Mouse (Mus musculus) adrenal gland, postnatal 10 days (tissue): ENCODE measurements around the gene Cpt1a. TPM values are rescaled to one million over a fixed set of nuclear protein-coding genes. Genes with fewer than 3 reads are reported as not detected.

Experiments
- DNase-seq: peaks from one replicate; pipeline ENCODE4 v3.0.0; 2021; ENCODE audit warnings: mixed read lengths
- long read RNA-seq, 2 experiments: library from polyadenylated mRNA; stranded (forward); transcript quantifications; one replicate each; pipeline ENCODE4 v2.0.0; 2021
- total RNA-seq, 2 experiments: library from RNA; stranded (reverse); gene quantifications; 2 replicates each; pipeline ENCODE4 v1.2.3; 2021

Gene Cpt1a
- 100 to 1,000 TPM; 173 to 277 TPM for total RNA-seq
- long read RNA-seq, experiment 1, full-length matches to known transcripts: 54 of 138 reads
- long read RNA-seq, experiment 1, partial matches to known transcripts: 57 of 138 reads
- long read RNA-seq, experiment 1, other reads (novel, unspliced or antisense): 27 of 138 reads
- long read RNA-seq, experiment 2, full-length matches to known transcripts: 43 of 65 reads
- long read RNA-seq, experiment 2, partial matches to known transcripts: 16 of 65 reads
- long read RNA-seq, experiment 2, other reads (novel, unspliced or antisense): 6 of 65 reads

DNA sequence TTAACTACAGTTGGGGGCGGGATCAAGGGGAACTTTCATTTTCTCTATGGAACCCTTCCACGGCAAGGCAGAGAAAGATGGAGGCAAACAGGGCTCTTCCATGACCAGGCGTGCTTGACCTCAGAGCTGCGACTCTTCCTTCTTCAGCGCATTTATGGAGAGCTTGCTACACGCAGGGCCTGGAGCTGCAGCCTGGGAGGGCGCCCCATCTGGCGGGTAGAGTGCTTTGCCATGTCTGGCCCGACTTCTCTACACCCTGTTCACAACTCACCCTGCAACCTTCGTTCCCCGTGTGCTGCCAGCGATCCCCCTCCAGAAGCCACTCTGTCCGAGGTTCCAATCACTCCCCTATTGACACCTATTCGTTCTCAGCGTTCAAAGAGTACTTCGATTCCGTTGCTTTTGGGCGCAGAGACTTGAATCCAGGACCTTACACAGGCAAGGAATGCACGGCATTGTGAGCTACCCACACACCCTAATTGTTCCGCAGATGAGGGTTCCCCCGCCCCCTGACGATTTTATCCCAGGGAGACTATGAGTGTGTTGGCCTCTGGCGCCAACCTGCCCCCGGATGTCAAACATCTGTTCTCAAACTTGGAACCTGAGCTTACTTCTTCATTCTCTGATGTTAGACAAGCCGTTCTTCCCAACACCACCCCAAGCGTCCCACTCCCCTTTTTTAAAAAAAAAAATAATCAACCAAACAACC, at the start of gene Cpt1a:
Cpt1a (plus strand) TSS at position 74 of the 709 bp plus-strand sequence.
- peak; percentile 73 for DNase-seq

DNA sequence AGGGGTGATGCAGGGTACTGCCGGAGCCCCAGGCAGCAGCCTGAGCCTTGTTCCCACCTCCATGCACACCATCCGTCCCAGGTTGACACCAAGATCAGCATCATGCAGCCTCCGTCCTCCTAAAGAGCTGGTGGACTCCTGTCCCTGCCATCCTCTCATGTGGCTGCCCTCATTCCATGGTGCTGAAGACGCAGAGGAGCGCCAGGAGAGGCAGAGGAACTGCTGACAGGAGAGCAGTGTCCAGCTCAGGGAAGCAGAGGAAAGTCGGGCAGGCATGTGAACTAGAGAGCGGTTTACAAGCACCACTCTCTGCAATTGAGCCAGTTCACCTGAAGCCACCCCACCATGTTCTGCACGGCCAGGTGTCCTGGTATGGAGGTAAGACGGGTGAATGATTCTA, 48.8 kb upstream of the Cpt1a start:
- DNase-seq: no peak

DNA sequence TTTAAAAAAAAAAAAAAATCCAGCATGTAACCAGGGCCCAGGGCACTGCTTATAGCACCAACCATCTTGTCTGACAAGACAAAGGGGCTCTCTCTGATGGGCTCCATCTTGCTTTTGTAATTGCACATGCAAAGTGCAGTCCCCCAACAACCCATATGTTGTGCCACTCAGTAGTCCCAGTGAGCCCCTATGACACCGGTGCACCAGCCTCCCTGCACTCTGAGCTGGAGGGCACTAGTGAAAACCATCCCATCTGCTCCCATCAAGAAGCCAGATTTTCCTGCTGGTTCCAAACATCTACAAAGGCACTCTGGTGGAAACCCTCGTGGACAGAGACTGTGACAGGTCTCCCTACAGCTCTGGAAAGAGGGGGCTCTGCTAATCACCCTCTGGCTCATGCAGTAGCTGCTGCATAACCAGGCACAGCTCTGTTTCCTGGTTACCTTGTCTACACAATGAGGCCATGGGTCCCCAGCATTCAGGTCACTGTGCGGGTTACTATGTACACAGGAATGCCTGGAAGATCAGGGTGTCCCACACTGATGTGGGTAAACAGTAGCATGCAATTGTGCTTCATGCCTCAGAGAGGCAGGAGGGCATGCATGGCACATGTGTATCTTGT, 46.3 kb upstream of the Cpt1a start:
- DNase-seq: no peak

DNA sequence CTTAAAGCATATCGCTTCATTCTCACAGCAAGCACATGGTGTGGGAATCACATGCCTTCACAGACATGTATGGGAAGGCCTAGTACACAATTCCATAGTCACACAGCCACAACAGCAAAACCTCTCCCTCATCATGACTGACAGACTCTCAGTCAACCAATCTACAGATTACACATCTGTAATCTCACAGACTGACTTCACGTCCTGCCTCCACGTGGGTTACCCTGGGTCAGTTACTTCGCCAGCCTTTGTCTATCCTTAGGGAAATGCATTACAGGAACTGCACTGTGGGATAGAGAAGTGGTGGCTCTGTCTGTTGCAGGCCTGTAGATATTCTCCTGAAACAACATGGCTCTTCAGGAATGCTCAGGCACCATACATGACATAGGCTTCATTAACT, 40.2 kb upstream of the Cpt1a start:
- DNase-seq: no peak

DNA sequence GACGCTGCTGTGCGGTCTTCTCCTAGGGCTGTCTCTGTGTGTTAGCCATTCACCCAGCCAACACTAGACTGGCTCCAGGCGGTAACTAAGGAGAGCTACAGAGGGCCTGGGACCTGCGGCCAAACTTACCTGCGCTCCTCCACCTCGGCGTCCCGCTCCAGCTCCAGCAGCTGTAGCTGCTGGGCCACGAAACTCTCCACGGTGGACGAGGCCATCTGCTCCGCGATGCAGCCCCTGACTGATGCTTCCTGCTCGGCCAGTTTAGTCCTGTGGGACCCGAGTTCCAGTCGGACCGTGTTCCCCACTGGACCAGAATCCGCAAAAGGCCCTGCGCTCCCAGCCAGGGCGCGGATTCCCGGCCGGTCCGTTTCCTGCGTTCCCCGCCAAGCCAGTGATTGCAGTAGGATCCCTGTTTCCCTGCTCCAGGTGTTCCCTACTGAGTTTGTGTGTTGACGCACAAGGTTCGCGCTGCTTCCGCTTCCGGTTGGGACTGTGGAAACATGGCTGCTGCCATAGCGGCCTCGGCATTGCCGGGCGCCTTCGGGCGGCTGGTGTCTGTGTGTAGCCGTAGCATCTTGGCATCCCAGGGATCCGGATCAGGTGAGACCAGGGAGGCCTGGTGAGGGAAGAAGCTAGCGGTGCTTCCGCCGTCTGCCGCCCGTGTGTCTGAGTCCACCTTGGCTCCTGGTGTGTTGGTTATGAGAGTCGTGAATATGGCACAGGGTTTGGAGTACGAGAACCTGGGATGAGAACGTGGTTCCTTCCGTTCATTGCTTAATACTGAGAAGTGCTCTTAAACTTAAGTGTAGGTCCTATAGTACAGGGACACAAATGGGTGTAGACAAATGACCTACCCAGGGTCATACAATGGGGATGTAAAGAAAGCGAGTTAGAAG, 39.3 kb upstream of the Cpt1a start, which contains the start of the genes Mrpl21 and Ighmbp2:
Mrpl21 (plus strand) TSS at position 330 of the 896 bp plus-strand sequence.
Ighmbp2 (minus strand) TSS at position 446 of the 896 bp plus-strand sequence.
- DNase-seq: peak; percentile 94

DNA sequence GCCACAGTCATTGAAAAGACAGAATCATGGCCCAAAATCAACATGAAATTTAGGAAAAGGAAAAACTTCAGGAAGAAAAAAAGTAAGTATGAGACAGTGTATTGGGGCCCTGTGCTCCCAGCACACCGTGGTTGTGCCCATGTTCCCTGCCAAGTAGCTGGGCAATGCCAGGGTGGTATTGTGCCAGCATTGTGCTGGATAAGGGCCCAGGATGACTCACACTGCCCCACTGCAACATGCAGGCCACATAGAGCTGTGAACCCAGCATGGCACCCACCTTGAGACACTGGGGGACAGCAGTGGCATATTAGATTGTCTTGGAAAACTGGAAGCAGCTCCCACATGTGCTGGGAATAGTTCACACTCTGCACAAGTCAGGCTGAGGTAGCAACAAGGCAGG, 33.1 kb upstream of the Cpt1a start:
- DNase-seq: peak; percentile 38

DNA sequence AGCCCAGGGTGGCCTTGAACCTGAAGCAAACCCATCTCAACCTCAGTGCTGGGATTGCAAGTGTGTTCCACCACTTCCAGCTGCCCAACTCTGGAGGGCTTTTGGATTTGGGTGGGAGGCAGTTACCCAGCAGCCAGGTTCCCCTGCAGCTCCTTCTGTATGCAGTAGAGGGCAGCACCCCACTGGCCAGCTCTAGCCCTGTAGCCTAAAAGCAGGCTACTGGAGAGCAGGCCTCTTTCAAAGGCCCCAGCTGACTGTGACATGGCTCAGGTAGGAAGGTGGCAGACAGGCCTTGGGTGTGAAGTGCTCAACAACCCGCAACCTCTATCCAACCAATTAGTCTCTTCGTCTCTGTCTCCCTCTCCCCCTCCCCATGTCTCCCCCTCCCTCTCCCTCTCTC, 30.1 kb upstream of the Cpt1a start:
- DNase-seq: peak; percentile 81

DNA sequence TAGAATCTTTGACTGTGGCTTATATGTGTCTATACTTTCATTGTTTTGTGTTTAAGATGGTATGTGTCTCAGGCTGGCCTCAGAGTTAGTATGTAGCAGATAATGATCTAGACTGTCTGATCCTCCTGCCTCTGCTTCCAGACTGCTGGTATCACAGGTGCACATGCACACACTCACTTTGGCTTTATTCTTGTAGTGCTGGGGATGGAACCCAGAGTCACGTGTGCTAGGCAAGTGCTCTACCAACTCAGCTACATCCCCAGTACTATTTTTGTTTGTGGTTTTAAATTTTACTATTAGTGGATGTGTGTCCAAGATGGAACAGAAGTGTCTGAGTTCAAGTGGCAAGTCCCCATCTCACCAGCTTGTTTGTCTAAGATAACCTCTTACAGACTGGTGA, 29.1 kb upstream of the Cpt1a start:
- no peak for DNase-seq

DNA sequence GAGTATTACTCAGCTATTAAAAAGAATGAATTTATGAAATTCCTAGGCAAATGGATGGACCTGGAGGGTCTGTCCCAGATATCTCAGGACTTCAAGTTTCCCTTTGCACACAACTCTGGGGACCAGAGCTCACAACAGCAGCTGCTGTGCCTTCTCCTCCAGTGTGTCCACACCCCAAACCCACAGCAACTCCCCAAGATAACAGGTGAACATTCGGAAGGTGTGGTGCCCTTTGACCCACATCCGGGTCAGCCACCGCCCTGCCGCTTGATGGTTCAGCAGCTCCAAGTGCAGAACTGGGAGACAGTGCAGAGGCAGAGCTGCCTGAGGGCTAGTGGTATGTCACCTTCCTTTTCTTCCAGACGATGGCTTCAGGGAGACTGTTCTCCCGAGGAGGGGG, 26.9 kb upstream of the Cpt1a start:
- no peak for DNase-seq

DNA sequence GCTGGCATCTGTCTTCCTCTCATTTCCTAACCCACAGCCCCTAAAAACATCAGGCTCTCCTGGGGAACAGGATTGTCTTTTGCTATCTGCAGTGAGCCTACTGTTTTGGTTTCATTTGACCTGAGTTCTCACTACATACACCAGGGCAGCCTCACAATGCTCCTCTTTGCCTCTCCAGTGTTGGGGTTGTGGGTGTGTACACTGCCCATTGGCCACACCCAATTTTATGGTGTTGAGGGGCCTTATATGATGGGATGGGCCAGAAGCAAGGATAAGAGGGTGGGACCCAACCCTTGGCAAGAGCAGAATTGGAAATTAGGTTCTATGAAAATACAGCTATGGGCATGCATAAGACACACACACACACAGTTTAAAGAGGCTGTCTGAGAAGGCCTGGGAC, 25.1 kb upstream of the Cpt1a start:
- DNase-seq: no peak

DNA sequence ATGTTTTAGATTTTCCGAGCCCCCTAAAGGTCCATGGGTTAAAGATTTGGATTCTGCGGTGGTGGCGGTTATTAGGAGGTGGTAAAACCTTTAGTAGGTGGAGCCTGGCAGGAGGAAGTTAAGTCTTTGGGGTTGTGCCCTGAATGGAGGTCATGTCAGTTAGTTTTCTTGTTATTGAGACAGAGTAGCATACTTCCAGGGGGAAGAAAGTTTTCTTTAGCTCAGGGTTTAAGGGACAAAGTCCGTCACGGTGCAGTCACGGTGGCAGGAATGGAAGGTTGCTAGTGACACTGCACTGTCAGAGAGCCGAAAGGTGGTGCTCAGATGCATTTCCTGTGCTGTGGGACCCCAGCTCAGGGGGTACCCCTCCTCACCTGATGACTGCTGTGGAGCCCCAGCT, 24.4 kb upstream of the Cpt1a start:
- DNase-seq: no peak

DNA sequence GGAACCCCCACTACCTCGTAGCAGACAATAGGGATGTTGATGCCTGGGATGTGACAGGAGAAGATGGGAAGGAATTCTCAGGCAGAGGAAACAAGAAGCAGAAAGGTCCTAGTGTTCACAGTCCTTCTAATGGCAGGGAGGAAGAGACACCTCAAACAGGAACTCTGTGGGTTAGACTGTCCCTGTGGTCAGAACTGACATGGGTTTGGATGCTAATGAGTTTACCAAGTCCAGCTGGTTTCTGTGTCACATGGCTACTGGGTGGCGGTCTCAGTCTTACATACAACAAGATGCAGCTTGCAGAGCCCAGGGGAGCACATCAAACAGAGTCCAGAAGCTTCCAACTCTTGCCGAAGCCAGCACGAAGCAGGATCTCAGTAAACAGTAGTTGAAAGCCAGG, 18.1 kb upstream of the Cpt1a start:
- DNase-seq: no peak

DNA sequence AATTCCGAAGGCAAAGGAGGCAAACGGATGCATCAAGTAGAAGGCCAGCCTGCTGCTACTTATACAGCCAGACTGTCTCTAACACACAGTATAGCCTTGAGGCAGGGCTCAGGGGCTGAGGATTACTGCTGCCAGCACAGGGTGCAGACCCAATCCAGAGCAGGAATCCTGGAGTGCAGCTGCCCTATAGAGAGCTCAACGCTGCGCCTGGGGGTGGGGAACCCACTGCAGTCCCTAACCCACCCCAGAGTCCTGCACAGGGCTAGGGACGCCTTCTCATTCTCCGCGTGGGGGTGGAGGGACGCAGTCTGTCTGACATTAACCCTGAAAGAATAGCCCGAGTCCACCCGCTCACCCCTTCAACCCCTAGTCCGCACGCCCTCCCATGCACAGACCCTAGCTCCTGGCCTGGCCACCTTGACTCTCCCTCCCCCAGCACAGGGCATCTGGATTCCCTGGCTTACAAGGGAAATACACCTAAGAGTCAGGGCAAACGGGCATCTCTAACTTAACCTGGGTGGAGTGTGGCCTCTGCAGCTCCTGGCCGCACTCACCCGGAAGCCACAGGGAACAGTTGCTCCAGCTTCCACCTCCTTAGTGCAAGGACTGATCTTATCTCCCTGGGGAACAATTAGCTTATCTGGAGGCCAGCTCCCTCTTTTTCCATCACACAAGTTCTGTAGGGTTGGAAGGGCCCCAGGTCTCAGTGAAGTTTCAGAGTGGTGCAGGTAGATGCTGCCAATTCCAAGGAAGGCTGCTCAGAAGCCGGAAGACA, 14.8 kb upstream of the Cpt1a start:
- no peak for DNase-seq

DNA sequence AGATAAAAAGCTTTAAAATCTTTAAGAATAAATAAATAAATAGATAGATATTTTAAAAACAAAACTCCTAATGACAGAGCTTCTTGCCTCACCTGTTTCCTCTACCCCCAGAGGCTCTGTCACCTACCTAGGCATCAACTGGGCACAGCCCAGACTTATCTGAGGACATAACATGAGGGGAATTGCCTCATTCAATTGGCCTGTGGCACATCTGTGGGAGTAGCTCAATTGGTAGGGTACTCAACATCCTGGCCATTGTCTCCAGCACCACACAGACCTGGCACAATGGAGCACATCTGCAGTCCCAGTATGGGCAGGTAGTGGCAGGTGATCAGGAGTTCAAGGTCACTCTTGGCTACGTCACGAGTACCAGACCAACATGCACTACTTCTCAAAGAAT, 2.8 kb upstream of the Cpt1a start:
- no peak for DNase-seq

DNA sequence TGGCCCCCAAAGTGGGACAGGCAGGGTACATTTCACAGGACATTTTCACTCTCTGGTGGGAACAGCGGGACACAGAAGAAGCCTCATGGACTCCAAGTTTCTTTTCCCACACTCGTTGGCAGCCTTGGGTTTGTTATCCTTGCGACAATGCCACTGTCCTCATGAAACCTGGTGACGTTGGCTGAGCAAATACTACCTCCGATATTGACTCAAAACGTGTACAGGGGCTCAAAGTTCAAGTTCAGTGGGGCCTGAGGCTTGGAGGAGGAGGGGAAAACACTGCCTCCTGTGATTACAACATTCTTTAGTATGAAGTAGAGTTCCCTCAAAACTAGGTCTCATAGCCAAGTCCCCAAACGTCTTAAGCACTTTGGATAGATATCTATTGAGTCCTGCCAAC, 2.0 kb upstream of the Cpt1a start:
- DNase-seq: peak; percentile 40

DNA sequence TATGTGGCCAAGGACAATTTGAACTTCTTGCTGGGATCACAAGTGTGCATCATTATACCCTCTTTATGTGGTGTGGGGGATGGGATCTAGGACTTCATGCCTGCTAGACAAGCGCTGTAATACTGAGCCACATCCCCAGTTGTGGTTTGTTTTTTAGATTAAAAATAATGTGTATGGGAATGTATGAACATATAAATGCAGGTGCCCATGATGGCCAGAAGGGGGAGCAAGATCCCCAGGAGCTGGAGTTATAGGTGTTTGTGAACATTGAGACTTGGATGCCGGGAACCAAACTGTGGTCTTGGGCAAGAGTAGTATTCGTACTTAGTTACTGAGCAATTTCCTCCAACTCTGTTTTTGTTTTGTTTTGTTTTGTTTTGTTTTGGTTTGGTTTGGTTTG, 1.3 kb upstream of the Cpt1a start:
- no peak for DNase-seq

DNA sequence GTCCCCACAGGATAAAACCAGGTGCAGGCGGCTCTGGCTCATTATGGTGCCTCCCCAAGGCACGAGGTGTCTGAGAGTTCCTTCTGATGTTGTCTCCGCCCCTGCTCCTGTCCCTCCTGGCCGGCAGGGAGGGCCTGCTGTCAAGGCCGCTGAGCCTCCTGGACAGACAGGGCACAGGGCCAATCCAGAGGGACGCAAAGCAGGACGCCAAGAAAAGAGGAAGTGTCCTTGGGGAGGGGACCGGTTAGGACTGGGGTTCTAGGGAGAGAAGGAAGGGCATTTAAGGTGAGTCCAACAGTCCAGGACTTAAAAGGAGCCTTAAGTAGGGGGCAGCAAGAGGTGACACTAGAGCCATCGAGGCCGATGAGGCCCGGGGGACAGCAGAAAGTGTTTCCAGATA, 517 bp upstream of the Cpt1a start:
- DNase-seq: peak; percentile 90

DNA sequence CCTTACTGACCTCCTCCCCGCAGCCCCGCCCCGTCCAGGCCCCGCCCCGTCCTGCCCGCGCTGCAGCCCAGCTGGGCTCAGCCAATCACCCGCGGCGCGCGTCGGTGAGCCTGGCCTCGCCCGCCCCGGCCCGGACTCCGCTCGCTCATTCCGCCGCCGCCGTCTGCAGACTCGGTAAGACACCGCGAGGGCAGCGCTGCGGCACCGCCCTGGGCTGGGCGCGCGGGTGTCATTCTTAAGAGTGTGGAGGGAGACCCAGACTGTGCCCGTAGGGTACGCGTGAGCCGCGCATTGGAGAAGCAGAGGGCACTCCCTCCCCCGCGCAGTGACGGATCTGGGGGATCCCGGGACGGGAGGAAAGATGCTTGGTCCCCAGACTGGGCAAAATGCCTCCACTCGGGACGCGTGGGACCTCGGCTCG, 1.1 kb downstream of the Cpt1a start:
- peak; percentile 97 for DNase-seq

DNA sequence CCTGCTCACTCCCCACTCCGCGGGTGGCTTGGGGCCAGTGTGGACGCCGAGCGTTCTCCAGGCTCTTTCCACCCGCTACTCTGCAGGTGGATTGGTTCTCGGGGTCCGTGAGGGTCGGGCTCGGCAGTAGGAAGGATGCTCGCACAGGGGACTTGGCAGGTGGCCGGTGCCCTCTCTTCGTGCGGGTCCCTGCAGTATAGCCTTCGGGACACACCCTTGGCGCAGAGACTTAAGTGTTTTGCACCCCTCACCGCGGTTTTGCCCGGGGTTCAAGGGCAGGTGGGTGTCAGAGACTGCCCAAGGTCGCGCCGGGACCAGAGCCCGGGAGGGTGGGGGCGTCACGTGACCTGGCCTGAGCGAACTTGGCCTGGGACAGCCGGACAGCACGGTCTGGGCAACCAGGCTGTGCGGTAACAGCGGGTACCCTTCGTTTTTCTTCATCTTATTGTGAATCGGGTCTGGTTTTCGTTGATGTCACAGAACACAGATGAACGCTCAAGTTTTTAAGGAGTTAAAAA, 1.7 kb downstream of the Cpt1a start:
- DNase-seq: peak; percentile 92

DNA sequence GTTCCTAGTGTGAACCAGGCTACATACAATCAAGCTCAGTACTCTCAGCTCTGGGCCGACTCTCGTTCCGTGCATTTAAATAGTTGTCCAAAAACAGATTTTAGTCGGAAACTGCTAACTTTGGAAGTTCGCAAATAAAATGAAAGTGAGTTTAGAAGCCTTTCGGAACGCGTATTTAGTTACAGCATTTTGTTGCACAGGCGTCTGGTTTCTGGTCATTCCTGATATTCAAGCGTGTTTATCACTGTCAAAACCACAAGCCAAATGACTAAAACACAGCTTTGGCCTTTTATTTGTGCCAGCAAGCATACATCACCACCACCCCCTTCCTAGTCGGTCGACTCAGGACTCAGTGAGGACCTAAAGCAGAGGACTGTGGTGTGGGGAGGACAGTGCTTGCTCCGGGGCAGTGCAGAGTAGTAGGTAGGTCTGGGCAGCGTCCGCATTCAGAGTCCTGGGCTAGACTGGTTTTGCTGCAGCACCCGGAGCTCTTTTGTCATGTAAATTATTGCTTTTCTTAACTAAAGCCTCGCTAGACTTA, 2.2 kb downstream of the Cpt1a start:
- peak; percentile 67 for DNase-seq
